Mouse (Mus musculus) adipocyte (in vitro differentiated cells): ENCODE measurements at regions not wholly inside any gene's neighbourhood (a gene's known extent, or its start where the extent isn't known, plus 50 kb on each side); places are given as distances from the start of the nearest gene placed in this dataset.
A peak's percentile ranks its signal among the peaks of the same experiment; 100 is the strongest.

Source experiments
- DNase-seq: peaks from one replicate; pipeline ENCODE4 v3.0.0-alpha.2; 2016; ENCODE audit warnings: low spot score

DNA sequence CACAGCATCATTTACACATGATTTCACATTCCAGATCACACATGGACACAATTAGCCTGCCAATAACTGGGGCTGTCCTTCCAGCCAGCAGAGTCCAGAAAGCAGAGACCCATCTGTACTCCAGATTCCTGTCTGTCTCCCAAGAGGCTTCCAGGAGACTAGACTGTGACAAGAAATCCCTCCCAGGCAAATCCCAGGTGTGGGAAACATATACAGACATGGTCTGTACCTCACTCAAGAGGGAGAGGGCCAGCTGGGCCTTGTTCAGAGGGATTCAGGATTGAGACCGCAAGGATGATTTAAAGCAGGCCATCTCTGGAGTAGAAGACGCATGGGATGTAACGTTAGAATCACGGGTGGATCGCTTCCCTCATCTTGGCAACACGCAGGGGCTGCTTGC is 182.7 kb upstream of the Prr30 start:
- no peak for DNase-seq

DNA sequence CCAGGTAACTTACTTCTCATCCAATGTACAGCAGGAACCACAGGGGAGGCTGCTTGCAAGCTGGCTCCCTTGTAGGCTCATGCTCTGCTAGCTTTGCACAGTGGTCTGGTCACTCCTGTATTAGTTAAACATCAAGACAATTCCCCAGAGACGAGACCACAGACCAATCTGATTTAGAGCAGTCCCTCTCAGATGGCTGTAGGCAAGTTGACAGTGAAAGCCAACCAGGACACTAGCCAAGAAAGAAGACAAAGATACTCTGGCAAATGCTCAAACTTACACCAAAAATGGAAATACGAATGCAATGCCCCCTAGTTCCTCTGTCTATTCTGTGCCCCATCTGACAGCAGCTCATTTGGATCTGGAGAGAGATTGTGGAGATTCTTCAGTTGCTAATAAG is 181.8 kb upstream of the Prr30 start:
- no peak for DNase-seq

DNA sequence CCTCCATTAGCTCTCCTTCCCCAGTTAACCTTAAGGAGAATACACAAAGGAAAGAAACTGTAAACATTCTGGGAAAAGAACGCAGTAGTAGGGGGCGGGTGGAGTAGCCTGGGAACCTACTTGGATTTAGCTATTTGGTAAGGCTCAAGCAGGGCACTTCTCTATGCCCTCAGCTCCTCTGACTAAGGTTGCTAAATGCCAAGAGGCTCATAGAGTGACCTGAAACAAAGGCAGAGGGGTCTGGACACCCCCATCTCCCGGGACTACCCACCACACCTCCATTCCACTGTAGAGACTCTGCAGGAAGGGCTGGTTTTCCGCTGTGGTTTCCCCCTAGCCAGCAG is 179.5 kb upstream of the Prr30 start:
- no peak for DNase-seq

DNA sequence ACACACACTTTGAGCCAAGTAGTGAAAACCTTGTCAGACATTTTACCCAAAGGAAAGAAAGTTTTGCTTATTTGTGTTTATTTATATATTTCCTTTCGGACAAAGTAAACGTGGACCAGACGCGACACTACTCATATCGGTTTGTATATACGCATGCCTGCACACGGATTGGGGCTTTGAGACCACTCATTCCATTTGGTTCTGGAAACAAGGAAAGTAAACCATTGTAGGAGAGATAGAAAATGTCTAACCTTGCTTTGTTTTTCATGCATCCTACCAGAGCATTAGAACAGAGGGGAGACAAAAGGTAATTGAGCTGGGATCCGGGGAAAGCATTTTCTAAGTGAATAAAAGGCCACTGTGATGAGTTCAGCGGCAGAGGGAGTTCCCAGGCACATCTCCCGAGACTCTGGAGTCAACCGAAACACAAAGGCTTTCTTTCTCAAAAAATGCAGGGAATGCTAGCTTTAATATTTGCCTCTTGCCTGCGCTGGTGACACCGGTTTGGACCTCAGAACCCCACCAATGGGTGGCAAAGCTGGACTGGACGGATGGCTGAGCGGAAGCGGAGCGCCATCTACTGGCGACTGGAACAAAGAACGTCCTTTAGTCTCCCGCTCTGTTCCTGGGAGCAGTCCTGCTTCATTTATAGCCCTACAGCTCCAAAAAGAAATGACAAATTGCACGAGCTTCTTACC is 179.0 kb upstream of the Prr30 start:
- peak; percentile 51 for DNase-seq

GRCm38 (mm10) chr14:101378545-101378944 is 178.4 kb upstream of the Prr30 start:
- no peak for DNase-seq

DNA sequence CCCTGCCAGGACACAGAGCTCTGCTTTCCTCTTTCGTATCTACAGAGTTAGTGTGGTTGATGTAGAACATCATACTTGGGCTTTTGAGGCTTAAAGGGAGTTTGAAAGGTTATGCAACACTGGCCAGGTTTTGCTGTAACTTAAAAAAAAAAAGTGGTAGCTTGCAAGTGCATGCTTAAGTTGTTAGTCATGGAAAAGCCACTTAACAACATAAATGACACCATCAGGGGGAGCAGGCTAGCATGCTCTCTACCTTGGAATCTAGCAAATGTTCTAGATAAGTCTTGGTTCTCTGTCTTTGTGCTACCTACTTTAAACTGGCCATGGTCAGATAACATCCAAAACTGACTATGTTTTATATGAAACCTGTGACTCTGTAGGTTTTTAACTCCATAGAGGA is 176.6 kb upstream of the Prr30 start:
- no peak for DNase-seq

DNA sequence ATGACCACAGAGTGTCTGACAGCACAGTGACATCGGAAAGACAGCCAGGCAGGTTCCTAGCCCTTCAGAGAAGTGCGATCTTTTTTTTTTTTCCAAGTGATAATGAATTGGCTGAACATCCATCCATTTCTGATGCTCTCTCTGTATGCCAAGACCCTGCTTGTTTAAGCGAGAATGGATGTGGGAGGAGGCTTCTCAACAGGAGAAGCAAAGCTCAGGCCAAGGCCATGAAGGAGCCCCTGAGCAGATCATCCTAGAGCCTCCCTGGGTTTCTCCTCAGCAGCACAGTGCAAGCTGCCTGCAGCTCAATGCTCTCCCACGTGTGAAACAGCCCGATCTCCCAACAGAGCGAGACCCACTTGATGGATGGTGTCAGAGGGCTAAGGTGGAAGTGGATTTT is 175.7 kb upstream of the Prr30 start:
- DNase-seq: no peak

GRCm38 (mm10) chr14:101373864-101374263 is 173.7 kb upstream of the Prr30 start:
- DNase-seq: no peak

- no peak for DNase-seq
Observed at GRCm38 (mm10) chr14:101359860-101360259, 159.7 kb upstream of the Prr30 start.

GRCm38 (mm10) chr14:101353009-101353378 is 152.9 kb upstream of the Prr30 start:
- no peak for DNase-seq

DNA sequence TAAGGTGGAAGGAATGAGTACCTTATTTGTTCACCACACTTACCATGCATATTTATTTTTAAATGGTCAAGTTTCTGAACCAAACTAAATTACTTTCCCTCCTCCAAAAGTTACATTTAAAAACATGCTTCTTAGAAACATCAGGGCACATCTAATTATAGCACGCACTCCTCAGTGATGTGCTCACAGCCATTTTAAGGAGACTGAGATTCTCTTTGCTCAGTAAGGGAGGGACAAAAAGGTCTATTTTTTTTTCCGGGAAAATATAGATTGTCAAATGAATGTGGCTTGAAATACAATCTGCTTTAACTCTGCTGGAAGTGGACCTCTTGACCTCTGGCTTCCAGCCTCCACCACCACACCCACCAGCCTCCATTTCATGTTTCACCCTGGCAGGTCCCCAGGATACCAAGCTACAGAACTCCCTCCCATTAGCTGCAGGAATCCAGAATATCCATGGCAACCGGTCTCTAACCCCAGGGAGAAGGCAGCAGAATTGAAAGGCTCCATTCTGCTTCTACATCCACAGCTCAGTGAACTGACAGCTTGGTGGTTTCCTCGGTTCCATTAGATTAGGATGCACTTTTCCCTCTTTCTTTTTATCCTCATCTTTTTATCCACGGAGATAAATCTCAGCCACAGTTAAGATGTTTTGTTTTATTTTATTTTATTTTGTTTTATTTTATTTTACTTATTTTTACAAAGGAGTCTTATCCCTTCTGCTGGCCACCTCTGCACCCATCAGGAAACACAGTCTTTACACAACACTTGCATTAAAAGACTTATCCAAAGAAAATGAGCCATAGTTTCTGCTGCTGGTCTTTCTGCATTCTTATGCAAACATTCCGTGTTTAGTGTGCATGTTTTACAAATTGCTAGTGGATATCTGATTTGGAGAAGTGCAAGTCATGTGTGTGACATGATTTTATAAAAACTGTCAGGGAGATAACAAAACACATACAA is 152.2 kb upstream of the Prr30 start:
- peak; percentile 3 for DNase-seq

DNA sequence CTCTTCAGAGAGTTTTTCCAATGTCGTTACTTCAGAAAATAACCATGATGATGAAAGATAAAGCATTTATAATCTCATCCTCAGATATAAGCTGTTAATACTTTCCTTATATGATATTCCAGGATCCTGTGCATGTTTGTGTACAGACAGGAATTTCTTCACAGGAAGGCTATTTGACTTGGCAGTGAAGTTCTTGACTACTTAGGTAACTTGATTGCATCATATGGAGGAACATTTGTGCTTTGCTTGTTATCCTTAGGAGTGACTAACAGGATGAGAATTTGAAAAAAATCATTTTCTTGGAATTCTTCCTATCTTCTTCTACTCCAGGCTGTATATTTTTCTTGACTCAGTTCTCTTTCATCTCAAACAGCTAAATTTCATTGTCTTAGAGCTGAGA is 140.2 kb upstream of the Prr30 start:
- no peak for DNase-seq

GRCm38 (mm10) chr14:101332015-101332414 is 131.9 kb upstream of the Prr30 start:
- DNase-seq: no peak

- no peak for DNase-seq
Observed at GRCm38 (mm10) chr14:101327421-101327820, 127.3 kb upstream of the Prr30 start.

DNA sequence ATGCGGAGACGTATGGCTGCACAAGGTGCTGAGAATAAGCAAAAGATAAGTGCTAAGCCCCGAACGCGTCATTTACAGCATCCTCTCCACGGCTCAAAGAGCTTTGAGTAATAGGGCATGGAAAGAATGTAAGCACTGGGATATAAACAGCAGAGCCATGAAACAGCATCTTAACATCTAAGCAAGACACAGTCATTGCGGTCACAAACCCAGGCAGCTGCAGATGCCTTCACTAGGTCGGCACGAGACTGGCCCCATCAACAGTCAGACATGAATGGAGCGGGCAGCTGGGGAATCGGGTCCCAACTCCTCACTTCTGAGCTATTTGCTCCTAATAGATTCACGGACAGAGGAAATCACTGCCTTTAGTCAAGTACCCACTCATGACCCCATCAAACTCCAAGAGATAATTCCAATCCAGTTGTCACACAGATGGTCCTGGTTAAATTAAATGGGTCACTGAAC is 126.4 kb upstream of the Prr30 start:
- no peak for DNase-seq

DNA sequence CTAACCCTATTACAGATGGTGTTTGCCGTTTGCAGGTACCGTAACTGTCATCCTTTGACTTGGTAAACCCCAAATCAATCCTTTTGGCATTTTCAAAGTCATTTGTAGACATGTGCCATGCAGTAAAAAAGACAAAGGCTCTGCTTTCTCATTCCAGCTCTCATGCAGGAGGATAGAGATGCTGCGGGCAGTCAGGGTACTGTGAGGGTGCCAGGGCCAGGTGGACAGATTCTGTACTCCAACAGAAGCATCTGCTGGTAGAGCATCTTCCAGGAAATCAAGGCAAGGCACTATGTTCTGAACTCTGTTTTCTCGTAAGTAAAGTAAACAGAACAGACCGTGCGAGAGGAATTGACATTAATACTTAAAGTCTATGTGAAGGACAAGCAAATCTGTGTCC is 123.2 kb upstream of the Prr30 start:
- DNase-seq: no peak

DNA sequence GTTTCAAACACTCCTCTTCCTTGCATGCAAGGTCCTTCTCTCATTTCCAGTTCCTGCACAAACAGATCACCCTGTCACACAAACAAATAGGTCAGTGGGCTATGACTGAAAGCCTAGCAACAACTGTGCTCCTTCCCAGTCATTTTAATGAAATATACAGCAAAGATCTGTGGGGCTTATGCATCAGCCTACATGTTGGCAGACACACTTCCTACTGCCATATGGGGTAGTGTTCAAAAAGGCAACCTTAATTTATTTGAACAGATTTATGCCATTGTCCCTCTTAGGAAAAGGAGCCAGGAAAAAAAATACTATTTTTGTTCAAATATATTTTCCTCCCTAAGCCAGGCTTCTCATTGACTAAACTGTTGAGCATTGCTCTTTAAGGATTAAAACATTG is 107.8 kb upstream of the Prr30 start:
- no peak for DNase-seq

GRCm38 (mm10) chr14:101304487-101305032 is 104.4 kb upstream of the Prr30 start:
- no peak for DNase-seq

DNA sequence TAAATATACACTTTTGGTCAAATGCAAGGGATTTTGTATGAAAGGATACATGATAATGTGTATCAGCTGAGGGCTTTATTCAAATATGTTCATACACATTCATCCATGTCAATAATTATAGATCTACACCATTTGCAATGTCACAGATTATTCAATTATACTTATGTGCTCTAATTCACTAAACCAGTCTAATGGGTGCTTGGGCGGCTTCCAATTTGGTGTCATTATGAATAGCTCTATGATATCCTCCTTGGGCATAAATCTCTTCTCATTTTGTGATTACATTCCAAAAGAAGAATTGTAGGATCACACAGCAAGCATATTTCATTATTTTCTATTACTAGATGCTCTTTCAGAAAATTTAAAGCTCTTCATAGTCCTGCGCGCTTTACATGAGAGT is 97.7 kb upstream of the Prr30 start:
- no peak for DNase-seq

DNA sequence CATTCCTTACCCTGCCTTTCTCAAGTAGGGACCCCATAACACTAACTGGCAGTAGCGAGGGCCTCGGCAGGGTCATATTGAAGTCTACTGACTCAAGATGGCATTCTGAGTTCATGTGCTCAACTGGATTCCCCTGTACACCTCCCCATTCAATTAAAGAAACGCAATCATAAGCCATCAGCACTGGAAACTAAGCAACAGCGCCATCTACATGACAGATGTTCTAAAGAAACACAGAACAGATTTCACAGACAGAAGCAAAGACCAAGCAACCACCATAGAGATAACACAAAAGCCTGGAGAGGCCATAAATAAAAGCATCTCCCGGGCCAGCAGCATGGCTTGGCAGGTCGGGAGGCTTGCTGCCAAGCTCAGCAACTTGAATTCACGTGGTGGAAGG is 94.6 kb upstream of the Prr30 start:
- DNase-seq: peak; percentile 6

GRCm38 (mm10) chr14:101287755-101288154 is 87.6 kb upstream of the Prr30 start:
- DNase-seq: no peak

DNA sequence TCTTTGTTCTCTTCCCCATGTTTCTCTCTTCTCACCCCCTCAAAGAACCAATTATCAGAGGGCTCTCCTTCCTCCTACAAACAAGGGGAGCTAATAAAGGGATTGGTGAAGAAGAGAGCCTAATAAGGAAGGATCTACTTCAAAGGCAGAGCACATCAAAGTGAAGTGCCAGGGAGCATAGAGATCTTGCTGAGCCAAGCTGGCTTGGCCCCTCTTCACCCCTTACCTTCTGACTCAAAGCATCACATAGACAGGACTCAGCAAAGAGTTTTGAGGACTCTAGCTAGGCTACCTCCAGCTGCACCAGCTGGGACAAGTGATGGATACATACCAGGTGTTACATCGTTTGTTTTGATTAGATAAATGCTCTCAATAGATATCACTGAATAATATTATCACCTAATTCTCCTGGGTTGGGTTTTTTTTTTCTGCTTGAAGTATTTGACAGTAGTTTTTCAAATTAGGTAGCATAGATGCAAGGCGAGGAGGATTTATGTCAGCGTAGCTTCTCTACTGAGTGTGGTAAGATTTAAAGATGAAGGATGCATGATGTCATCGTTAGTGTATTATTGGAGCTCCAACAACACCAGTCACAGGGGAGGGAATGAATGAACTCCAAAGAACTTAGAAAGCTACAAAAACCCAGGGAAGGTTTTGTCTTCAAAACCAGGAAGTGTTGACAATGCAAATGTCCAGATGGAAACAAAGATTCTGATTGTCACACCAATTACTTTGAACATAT is 69.1 kb upstream of the Prr30 start:
- DNase-seq: no peak
